Mouse (Mus musculus) E14TG2a.4 (cell line): Measurements from ENCODE around the gene Clcn2.

Source experiments
- H3K27me3 ChIP-seq: 2 replicates; pipeline ENCODE4 v1.6.1; 2014; ENCODE audit warnings: low read length, control low read depth; ENCODE audit not compliant: insufficient read depth
- H3K36me3 ChIP-seq: 2 replicates; pipeline ENCODE4 v1.6.1; 2014; ENCODE audit warnings: low read length, control low read depth; ENCODE audit not compliant: insufficient read depth
- H3K4me1 ChIP-seq: replicated peaks from 2 replicates; pipeline ENCODE4 v1.6.1; 2014; ENCODE audit warnings: low read depth, low read length, control low read depth
- H3K4me3 ChIP-seq: replicated peaks from 2 replicates; pipeline ENCODE4 v1.5.1; 2014; ENCODE audit warnings: mild to moderate bottlenecking, low read length
- H3K9me3 ChIP-seq: 2 replicates; pipeline ENCODE4 v1.6.1; 2014; ENCODE audit warnings: low read length, control low read depth
- CTCF ChIP-seq: conservative IDR thresholded peaks from 2 replicates; pipeline ENCODE4 v1.5.1; 2014; ENCODE audit warnings: low read length
- NANOG ChIP-seq: IDR thresholded peaks from 2 replicates; pipeline ENCODE4 v1.6.1; 2014; ENCODE audit warnings: borderline replicate concordance, low read length, mixed read lengths
- POU5F1 ChIP-seq: IDR thresholded peaks from 2 replicates; pipeline ENCODE4 v1.6.1; 2014; ENCODE audit warnings: low read length, borderline replicate concordance

Clcn2 gene

GRCm38 (mm10) chr16:20715976-20716840, 1.3 kb downstream of the Clcn2 start:
- peaks cover 11% of the 10 kb centered on the region for H3K9me3 ChIP-seq
- peaks cover 74% of the 10 kb centered on the region for H3K4me1 ChIP-seq
- peak overlapping the region; percentile 88 for H3K4me3 ChIP-seq
- TF ChIP-seq POU5F1 (no peak), NANOG (no peak)
- H3K36me3 ChIP-seq = peaks cover 46% of the 10 kb centered on the region
- H3K27me3 ChIP-seq = no peaks in the 10 kb centered on the region

DNA sequence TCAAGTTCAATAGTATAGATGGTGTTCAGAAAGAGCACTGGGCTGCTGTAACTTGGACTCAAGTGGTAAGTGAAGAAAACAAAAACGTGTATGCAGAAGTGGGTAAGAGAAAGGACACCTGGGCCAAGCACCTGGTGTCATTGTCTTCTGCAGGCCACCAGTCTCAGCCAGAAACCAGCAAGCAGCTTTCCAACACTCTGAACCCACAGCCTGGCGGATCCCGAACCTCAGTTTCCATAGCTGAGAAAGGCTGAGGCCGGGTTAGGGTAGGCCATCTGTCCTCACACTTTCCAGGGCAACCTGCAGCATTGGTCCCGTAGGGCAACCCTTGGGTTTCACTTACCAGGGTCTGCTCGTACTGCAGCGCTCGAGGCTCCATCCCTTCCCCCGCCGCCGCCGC, 2.0 kb downstream of the Clcn2 start:
- Histone ChIP-seq H3K36me3 (peaks cover 46% of the 10 kb centered on the region), H3K4me1 (peaks cover 67% of the 10 kb centered on the region), H3K4me3 (peak overlapping the region; percentile 88), H3K27me3 (no peaks in the 10 kb centered on the region), H3K9me3 (peaks cover 18% of the 10 kb centered on the region)
- TF ChIP-seq CTCF (no peak), NANOG (no peak), POU5F1 (no peak)

DNA sequence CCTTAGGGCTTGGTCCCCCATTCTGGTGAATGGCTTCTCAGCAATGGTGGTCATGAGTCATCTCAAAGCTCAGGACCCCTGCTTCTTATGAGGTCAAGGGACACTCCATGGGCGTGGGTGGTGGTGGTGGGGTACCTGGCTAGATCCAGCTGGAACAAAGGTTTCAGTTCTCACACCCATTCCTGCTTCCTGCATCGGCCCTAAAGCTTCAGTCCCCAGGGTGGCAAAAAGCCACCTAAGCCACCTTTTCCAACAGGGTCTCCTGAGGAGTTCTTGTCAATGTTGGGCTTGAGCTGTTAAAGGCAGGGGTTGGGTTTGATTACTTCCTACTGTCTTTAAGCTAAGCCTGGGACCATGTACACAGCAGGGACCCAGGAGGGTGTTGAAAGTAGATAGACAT, 2.4 kb downstream of the Clcn2 start:
- peak overlapping the region; percentile 88 for H3K4me3 ChIP-seq
- no peaks in the 10 kb centered on the region for H3K27me3 ChIP-seq
- peaks cover 46% of the 10 kb centered on the region for H3K36me3 ChIP-seq
- peaks cover 22% of the 10 kb centered on the region for H3K9me3 ChIP-seq
- TF ChIP-seq NANOG = no peak
- no peak for TF ChIP-seq POU5F1
- TF ChIP-seq CTCF = no peak
- peaks cover 63% of the 10 kb centered on the region for H3K4me1 ChIP-seq

- no peak for TF ChIP-seq CTCF
- Histone ChIP-seq H3K27me3 (no peaks in the 10 kb centered on the region), H3K36me3 (peaks cover 46% of the 10 kb centered on the region), H3K9me3 (peaks cover 29% of the 10 kb centered on the region), H3K4me3 (peak overlapping the region; percentile 88), H3K4me1 (peaks cover 62% of the 10 kb centered on the region)
These were observed 3.1 kb downstream of the Clcn2 start for GRCm38 (mm10) chr16:20714307-20715080.

DNA sequence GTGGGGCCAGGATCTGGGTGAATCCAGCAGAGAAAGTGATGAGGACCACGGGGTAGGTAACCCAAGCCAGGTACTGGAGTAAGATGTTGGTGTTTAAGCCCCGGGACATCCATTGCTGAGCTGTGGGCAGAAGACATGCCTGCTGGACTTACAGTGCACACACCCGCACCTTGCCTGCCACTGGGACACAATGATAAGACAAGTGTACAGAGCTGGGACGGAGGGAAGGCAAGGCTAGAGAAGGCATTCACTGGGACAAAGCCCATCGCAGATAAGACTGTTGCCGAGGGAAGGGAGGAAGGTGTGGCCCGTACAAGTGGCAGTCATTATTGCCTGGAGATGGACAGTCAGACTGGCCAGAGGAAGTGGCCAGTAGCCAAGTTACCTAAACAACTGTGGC, 4.7 kb downstream of the Clcn2 start:
- peaks cover 69% of the 10 kb centered on the region for H3K4me1 ChIP-seq
- H3K4me3 ChIP-seq = peak overlapping the region; percentile 23; the same call in 1 of the 2 replicates
- no peak for TF ChIP-seq NANOG
- TF ChIP-seq CTCF = no peak
- TF ChIP-seq POU5F1 = no peak
- no peaks in the 10 kb centered on the region for H3K27me3 ChIP-seq
- H3K9me3 ChIP-seq = peaks cover 32% of the 10 kb centered on the region
- peaks cover 60% of the 10 kb centered on the region for H3K36me3 ChIP-seq

DNA sequence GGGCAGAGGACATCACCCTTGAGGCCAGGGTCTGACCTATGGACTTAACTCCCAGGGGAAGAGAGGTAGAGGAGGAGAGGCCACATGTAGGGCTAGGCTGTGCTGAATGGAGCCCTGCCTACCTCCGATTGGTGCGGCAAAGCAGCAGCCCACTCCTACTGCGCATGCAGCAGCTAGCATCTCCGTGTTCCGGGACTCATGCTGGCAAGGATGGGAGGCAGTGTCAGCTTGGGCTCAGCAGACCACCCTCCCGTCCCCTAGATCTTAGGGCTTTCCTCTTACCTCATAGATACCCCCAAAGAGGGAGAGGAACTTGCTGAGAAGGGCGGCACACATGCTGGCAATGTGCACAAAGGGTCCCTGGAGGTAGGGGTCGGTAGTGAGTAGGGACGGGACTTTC, 5.4 kb downstream of the Clcn2 start:
- Histone ChIP-seq H3K4me3 (no peak overlapping the region), H3K36me3 (peaks cover 67% of the 10 kb centered on the region), H3K27me3 (no peaks in the 10 kb centered on the region), H3K9me3 (peaks cover 32% of the 10 kb centered on the region), H3K4me1 (peaks cover 75% of the 10 kb centered on the region)
- no peak for TF ChIP-seq POU5F1

DNA sequence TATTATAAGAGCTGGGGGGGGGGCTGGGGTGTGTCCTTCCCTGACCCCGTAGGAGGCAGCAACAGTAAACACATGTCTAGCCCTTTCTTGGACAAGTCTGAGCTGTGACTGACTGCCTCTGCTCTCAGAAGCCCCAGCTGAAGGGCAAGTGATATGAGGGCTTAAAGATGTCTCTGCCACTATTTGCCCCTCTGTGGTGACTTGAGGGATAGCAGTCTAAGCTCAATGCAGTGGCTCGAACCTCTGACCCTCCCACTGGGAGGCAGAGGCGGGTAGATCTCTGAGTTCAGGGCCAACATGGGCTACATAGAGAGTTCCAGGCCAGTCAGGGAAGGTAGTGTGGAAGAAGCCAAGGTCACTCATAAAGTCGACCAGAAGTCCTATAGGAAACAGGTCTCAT, 6.7 kb downstream of the Clcn2 start:
- no peak for TF ChIP-seq POU5F1
- no peak for TF ChIP-seq CTCF
- TF ChIP-seq NANOG = no peak
- H3K4me1 ChIP-seq = peaks cover 84% of the 10 kb centered on the region
- H3K27me3 ChIP-seq = no peaks in the 10 kb centered on the region
- H3K36me3 ChIP-seq = peaks cover 81% of the 10 kb centered on the region
- H3K4me3 ChIP-seq = no peak overlapping the region
- H3K9me3 ChIP-seq = peaks cover 32% of the 10 kb centered on the region

DNA sequence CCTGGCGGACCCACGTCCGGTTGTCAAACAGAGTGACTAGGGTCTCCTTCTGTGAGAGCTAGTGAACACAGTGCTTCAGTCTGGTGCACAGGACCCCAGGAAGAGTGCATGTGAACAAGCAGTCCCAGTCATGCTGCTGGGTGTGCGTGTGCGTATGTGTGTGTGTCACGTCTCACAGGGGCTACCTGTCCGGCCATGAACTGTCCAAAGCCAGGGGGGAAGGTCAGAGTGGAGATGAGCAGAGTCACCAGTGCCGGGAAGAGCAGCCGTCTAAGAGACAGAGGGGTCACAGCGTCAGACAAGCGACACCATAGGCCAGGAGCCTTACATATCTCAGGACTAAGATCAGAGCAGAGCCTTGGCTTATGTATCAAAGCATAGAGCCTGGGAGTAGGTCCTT, 7.2 kb downstream of the Clcn2 start:
- TF ChIP-seq NANOG (no peak), CTCF (no peak), POU5F1 (no peak)
- H3K4me1 ChIP-seq = peaks cover 85% of the 10 kb centered on the region
- H3K36me3 ChIP-seq = peaks cover 85% of the 10 kb centered on the region
- no peak overlapping the region for H3K4me3 ChIP-seq
- no peaks in the 10 kb centered on the region for H3K27me3 ChIP-seq
- peaks cover 32% of the 10 kb centered on the region for H3K9me3 ChIP-seq
